Mouse (Mus musculus) megakaryocyte, embryonic 14.5 days (primary cell): ENCODE measurements around the gene Dmrt3. TPM values are rescaled to one million over a fixed set of nuclear protein-coding genes. Genes with fewer than 3 reads are reported as not detected.
A peak's percentile ranks its signal among the peaks of the same experiment; 100 is the strongest.

ENCODE experiments used
- H3K27me3 ChIP-seq: replicated peaks from 2 replicates; pipeline ENCODE3; 2012; ENCODE audit warnings: inconsistent platforms
- H3K36me3 ChIP-seq: replicated peaks from 2 replicates; pipeline ENCODE3; 2012; ENCODE audit warnings: low read length, inconsistent platforms, mixed read lengths
- H3K4me1 ChIP-seq: 2 replicates; pipeline ENCODE4 v1.6.1; 2012; ENCODE audit warnings: inconsistent platforms
- H3K4me3 ChIP-seq: replicated peaks from 2 replicates; pipeline ENCODE3; 2012; ENCODE audit warnings: moderate library complexity, mild to moderate bottlenecking, inconsistent platforms
- H3K9me3 ChIP-seq: 2 replicates; pipeline ENCODE4 v1.6.1; 2012; ENCODE audit warnings: inconsistent platforms
- FLI1 ChIP-seq: IDR thresholded peaks from 2 replicates; pipeline ENCODE4 v1.6.1; 2012; ENCODE audit warnings: low read length, inconsistent platforms, mixed read lengths
- GATA1 ChIP-seq: IDR thresholded peaks from 3 replicates; pipeline ENCODE4 v1.6.1; 2012; ENCODE audit warnings: mixed read lengths, low read length, inconsistent platforms, borderline replicate concordance
- polyA plus RNA-seq: library from polyadenylated mRNA; stranded (reverse); fragments of >175 nt; gene quantifications from 2 replicates; pipeline ENCODE4 v1.2.3, GENCODE M21; 2012; ENCODE audit warnings: low replicate concordance; ENCODE audit not compliant: insufficient read depth

The Dmrt3 gene
- polyA plus RNA-seq, 1 experiment = not detected

DNA sequence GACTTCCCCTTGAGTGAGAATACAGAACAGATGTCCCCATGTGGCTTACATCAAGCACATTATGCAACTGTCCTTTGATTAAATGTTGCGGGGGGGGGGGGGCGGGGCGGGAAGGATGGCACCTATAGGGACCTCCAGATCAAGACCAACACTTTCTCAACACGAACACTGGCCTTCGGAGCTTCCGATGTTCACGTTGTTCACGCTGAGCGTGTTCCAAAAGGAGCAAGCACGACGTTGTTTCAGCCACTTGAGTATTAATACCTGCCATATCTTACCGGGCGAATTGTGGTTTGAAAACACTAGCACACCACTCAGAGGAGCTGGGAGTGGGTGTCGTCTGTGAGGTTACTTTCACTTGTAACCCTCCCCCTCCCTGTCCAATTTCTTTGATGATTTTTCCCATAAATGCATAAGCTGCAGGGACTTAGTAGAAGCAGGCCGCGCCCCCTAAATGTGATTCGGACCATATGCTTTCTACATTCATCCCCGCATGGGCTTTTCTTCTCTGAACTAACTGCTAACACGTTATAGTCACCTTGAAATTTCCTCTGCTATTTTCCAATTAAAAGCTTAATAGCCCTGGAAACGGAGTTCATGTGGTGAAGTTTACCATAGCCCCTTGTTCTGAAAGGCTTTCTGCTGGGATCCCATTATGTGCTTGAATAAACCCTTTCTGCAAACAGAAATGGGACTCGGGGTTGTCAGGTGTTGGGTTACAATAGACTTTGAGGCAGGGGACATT, 2.5 kb upstream of the Dmrt3 start:
- no peak overlapping the region for H3K4me3 ChIP-seq
- no peak for TF ChIP-seq GATA1
- no peak for TF ChIP-seq FLI1
- H3K4me1 ChIP-seq = peaks cover 32% of the 10 kb centered on the region
- H3K9me3 ChIP-seq = peaks cover 25% of the 10 kb centered on the region
- H3K36me3 ChIP-seq = no peaks in the 10 kb centered on the region
- peaks cover 100% of the 10 kb centered on the region for H3K27me3 ChIP-seq

DNA sequence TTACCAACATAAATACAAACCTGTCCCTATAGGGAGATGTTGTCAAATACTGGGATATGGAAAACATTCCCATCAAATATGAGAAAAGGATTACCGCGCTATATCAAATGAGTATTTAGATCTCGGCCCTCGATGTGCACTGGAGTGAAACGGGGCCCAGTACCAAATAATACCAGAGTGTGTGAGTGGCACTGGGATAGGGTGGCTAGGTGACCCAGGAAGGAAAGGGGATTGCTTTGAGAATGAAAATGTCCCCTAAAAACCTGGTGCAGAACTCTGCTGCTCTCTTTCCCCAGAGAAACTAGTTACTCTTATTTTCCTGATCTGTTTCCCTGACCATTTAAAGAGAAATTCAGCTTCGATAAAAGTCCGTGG, 1.9 kb upstream of the Dmrt3 start:
- peaks cover 32% of the 10 kb centered on the region for H3K4me1 ChIP-seq
- peaks cover 100% of the 10 kb centered on the region for H3K27me3 ChIP-seq
- TF ChIP-seq FLI1 (no peak), GATA1 (no peak)
- no peak overlapping the region for H3K4me3 ChIP-seq
- H3K9me3 ChIP-seq = peaks cover 25% of the 10 kb centered on the region
- H3K36me3 ChIP-seq = no peaks in the 10 kb centered on the region

DNA sequence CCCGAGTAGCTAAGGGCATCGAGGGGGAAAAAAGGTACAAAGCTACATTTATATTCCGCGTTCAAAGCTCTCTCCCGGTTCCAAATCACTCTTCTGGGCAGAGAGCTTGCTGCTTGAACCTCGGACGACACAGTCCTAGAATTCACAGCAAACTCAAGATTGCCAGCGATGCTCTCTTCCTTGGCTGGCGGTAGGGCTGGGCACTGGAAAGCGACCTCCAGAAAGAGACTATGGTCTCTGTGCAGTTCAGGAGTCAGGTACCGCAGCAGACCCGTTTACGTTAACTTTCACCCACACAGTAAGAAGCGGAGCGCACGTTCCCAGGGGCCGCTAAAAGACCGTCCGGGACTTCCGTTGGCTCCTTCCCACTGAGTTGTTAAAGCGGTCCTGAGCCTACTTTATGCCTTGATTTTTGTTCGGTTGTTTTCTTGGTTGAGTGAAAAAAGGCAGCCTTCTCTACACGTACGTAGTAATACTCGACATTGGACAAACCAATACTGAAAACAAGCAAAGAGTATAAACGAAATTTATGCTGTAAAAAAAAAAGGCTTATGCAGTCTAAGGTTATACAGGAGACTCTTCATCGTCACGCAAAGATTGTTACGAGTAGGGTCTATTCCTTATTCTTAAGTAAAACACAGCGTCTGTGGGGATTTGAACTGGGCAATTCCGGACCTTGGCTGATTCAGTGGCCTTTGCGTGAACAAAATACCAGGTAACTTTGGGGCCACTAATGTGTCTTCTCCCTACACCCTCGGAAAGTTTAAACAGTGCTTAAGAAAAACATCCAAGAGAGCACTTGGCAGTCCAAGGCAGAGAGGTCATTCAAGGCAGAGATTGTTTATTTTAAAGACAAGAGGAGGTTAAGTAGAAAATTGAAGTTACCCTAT, 895 bp upstream of the Dmrt3 start:
- Histone ChIP-seq H3K36me3 (no peaks in the 10 kb centered on the region), H3K9me3 (peaks cover 31% of the 10 kb centered on the region), H3K27me3 (peaks cover 97% of the 10 kb centered on the region), H3K4me1 (peaks cover 32% of the 10 kb centered on the region), H3K4me3 (no peak overlapping the region)
- TF ChIP-seq GATA1 (no peak), FLI1 (no peak)

DNA sequence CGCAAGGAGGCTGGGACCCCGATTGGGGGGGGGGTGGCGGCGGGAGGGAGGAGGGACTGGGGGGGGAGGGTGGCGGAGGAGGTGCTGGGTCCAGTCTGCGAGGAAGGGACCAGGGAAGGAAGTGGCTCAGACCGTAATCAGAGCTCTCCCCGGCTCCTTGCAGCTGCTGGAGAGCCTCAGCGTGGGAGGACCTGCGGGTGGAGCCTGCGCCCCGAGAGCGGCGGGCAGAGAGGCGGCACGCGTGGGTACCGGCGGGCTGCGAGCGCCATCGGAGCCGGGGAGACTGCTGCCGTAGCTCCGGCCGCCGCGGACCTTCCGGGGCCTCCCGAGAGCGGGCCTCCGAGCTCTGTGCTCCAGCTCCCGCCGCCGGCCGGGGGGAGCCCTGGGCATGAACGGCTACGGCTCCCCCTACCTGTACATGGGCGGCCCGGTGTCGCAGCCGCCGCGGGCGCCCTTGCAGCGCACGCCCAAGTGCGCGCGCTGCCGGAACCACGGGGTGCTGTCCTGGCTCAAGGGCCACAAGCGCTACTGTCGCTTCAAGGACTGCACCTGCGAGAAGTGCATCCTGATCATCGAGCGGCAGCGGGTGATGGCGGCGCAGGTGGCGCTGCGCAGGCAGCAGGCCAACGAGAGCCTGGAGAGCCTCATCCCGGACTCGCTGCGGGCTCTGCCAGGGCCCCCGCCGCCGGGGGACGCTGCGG, 460 bp downstream of the Dmrt3 start:
- H3K4me1 ChIP-seq = peaks cover 25% of the 10 kb centered on the region
- peaks cover 26% of the 10 kb centered on the region for H3K9me3 ChIP-seq
- H3K36me3 ChIP-seq = no peaks in the 10 kb centered on the region
- peak overlapping the region; percentile 56 for H3K4me3 ChIP-seq
- peaks cover 96% of the 10 kb centered on the region for H3K27me3 ChIP-seq
- TF ChIP-seq GATA1 (no peak), FLI1 (no peak)

DNA sequence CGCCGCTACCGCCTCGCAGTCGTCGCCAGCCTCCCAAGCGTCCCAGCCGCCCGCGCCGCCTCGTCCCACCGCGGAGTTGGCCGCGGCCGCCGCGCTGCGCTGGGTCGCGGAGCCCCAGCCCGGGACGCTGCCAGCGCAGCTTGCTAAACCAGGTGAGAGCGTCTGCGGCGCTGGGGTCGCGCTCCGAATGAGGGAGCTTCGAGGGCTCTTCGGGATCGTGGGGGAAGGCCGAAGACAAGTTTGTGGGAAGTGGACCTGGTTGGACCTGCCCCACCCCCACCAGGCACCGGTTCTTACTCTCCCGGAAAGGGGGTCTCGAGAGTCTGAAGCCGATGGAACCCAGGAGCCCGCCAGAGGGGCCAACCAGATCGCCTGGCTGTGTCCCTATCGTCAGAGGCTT, 1.0 kb downstream of the Dmrt3 start:
- H3K4me3 ChIP-seq = no peak overlapping the region
- no peak for TF ChIP-seq FLI1
- TF ChIP-seq GATA1 = no peak
- no peaks in the 10 kb centered on the region for H3K36me3 ChIP-seq
- H3K27me3 ChIP-seq = peaks cover 96% of the 10 kb centered on the region
- H3K9me3 ChIP-seq = peaks cover 20% of the 10 kb centered on the region
- peaks cover 20% of the 10 kb centered on the region for H3K4me1 ChIP-seq

DNA sequence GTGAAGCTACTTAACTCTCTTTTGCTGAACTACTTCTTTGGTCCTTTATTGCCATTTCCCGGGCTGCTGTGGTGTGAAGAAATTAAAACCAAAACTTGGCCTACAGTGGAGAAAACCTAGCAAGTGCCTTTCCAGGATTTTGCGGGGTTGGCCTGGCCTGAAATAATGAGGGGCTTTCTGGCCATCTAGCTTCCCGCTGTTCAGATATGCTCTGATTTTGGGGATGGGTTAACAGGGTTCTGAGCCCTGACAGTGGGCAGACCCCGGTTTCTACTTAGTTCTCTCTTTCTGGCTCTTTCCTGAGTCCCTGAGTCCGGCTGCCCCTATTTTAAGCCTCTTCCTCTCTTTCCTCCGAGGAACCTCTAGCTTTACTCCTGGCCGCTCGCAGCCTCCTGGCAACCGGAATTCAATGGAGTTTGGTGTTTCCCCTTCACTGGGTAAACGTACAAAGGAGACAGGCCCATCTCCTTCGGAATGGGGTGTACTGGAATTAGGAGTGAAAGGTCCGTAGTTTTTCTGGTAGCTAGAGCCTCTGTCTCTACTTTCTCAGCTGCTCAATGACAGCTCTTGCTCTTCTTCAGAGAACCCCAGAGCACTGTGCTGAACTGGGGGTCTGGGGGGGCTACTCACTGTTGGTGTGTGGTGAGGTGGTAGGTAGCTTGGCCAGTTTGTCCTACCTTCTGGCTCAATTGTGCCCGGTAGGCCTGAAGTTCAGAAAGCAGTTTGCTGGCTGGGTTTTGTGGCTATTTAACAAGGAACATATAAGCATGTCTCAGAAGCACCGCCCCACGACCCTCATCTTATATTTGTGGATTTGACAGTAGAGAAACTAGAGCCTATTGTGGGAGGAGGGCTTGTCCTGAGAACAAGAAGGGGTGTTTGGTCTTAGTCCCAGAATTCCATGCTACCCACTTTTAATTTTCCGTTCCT, 2.0 kb downstream of the Dmrt3 start:
- TF ChIP-seq GATA1 (no peak), FLI1 (no peak)
- Histone ChIP-seq H3K36me3 (no peaks in the 10 kb centered on the region), H3K4me1 (peaks cover 15% of the 10 kb centered on the region), H3K4me3 (no peak overlapping the region), H3K9me3 (peaks cover 12% of the 10 kb centered on the region), H3K27me3 (peaks cover 94% of the 10 kb centered on the region)

DNA sequence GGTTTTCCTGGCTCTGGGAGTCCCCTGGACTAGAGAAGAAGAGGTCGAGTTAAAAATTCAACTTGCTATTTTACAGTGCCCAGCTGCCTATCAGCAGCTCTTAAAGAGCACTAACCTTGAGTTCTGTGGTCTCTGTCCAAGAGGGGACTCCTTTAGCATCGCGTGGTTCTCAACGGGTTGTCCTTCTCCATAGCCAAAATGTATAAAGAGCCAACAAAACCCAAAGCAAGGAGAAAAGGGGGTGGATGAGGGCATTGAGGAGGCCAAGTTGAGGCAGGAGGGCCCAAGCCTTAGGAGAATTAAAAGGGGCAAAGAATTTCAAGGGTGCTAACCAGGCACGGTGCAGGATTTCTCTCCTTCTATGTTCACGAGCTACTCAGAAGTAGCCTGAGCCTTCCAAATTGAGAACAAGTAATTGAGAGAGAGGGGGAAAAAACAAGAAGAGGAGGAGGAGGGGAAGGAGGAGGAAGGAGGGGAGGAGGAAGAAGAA, 2.8 kb downstream of the Dmrt3 start:
- Histone ChIP-seq H3K27me3 (peaks cover 90% of the 10 kb centered on the region), H3K4me3 (no peak overlapping the region), H3K9me3 (peaks cover 12% of the 10 kb centered on the region), H3K36me3 (no peaks in the 10 kb centered on the region), H3K4me1 (peaks cover 15% of the 10 kb centered on the region)
- TF ChIP-seq GATA1 = no peak
- TF ChIP-seq FLI1 = no peak

DNA sequence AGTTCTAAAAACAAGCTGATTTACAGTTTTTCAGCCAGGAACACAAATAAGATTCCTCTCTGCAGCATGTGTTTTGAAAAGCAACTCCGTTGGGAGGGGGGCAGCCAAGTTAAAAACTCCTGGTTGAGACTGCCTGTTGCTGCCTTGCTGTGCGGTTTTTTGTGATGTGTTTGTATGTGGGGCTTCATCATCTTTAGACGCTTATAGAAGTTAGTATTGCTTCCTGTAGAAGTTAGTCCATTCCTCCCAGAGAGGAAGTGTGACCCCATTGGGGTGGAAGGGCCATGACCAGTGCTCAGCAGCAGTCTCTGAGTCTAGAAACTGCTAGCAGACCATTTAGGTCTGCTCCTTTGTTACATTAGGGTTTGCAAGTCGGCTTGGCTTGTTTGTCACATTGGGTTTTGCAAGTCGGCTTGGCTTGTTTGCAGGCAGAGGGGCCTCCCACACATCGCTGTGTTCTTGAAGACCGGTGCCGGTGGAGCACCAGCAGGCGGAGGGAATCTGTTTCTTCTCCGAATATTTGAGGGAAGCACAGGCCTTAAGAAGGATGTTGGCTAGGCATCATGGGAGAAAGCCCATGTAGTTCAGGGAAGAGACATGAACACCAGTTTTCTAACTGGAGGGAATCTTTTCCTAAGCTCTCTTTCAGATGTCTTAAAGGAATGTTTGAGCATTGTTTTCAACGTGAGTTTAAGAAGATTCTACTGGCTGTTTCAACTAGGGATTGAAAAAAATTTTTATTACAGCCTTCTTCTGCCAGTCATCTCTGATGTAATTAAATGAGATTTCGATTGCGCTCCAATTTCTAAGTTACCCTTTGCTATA, 3.6 kb downstream of the Dmrt3 start:
- peaks cover 15% of the 10 kb centered on the region for H3K4me1 ChIP-seq
- H3K27me3 ChIP-seq = peaks cover 84% of the 10 kb centered on the region
- no peaks in the 10 kb centered on the region for H3K36me3 ChIP-seq
- H3K9me3 ChIP-seq = peaks cover 10% of the 10 kb centered on the region
- TF ChIP-seq FLI1 (no peak), GATA1 (no peak)
- H3K4me3 ChIP-seq = no peak overlapping the region
